Mouse (Mus musculus) neural tube, embryonic 15.5 days (tissue): ENCODE measurements around the gene Grip1. TPM values are rescaled to one million over a fixed set of nuclear protein-coding genes. Genes with fewer than 3 reads are reported as not detected.
"Not testable (repeated sequence)": the region's sequence is repeated elsewhere in the genome, so short reads cannot be mapped to it uniquely, and the experiment has no call there.

ENCODE experiments used
- ATAC-seq: fragments of 200-750 bp; cut with Nextera tagmentation; 2 replicates; pipeline ENCODE4 v1.8.0; 2017; ENCODE audit warnings: mild to moderate bottlenecking, moderate TSS enrichment, moderate library complexity; ENCODE audit not compliant: low FRiP score
- H3K27ac ChIP-seq: fragments of 300-500 bp; sonication (generic); replicated peaks from 2 replicates; pipeline ENCODE4 v1.5.1; 2015; ENCODE audit warnings: mild to moderate bottlenecking, inconsistent platforms
- H3K27me3 ChIP-seq: fragments of 300-500 bp; sonication (generic); replicated peaks from 2 replicates; pipeline ENCODE4 v1.6.1; 2015; ENCODE audit warnings: inconsistent platforms
- H3K36me3 ChIP-seq: fragments of 300-500 bp; sonication (generic); 2 replicates; pipeline ENCODE4 v1.6.1; 2015; ENCODE audit warnings: inconsistent platforms
- H3K4me1 ChIP-seq: fragments of 300-500 bp; sonication (generic); 2 replicates; pipeline ENCODE4 v1.6.1; 2015; ENCODE audit warnings: inconsistent platforms
- H3K4me2 ChIP-seq: fragments of 300-500 bp; sonication (generic); 2 replicates; pipeline ENCODE4 v1.6.1; 2015; ENCODE audit warnings: inconsistent platforms, mild to moderate bottlenecking, moderate library complexity
- H3K4me3 ChIP-seq: fragments of 300-500 bp; sonication (generic); replicated peaks from 2 replicates; pipeline ENCODE4 v1.5.1; 2015; ENCODE audit warnings: mild to moderate bottlenecking, inconsistent platforms
- H3K9ac ChIP-seq: fragments of 300-500 bp; sonication (generic); replicated peaks from 2 replicates; pipeline ENCODE4 v1.6.1; 2015; ENCODE audit warnings: mild to moderate bottlenecking, inconsistent platforms
- H3K9me3 ChIP-seq: fragments of 300-500 bp; sonication (generic); replicated peaks from 2 replicates; pipeline ENCODE4 v1.6.1; 2016; ENCODE audit warnings: inconsistent platforms
- WGBS: fragments of 180-500 bp; shearing (Covaris S2); methylation state at CpG from one replicate; pipeline ENCODE4 v1.1.7; 2015; ENCODE audit warnings: mixed read lengths; 5-methylcytosine and 5-hydroxymethylcytosine counted together
- polyA plus RNA-seq: library from polyadenylated mRNA; unstranded; fragments of >200 nt; fragmentation: Nextera tagmentation; extraction: Ambion mirVana; gene quantifications from 2 replicates; pipeline ENCODE4 v1.2.1, GENCODE M21; 2015

Grip1 gene
- polyA plus RNA-seq, 1 experiment from 2014 or later, result 21.7 TPM

GRCm38 (mm10) chr10:120095716-120096115 is 642.1 kb downstream of the Grip1 start:
- no peak overlapping the region for H3K4me2 ChIP-seq
- no peaks in the 10 kb centered on the region for H3K4me1 ChIP-seq
- H3K9ac ChIP-seq, result no peak overlapping the region
- WGBS, result 93% methylated on average over 5 of the region's 5 CpGs
- H3K27me3 ChIP-seq, result no peaks in the 10 kb centered on the region
- no peak overlapping the region for H3K4me3 ChIP-seq
- H3K27ac ChIP-seq, result no peak overlapping the region
- H3K36me3 ChIP-seq, result 0 out of 2 replicates have a peak, but pooled peaks cover 6% of the 10 kb centered on the region
- no peak for ATAC-seq
- H3K9me3 ChIP-seq, result no peaks in the 10 kb centered on the region

DNA sequence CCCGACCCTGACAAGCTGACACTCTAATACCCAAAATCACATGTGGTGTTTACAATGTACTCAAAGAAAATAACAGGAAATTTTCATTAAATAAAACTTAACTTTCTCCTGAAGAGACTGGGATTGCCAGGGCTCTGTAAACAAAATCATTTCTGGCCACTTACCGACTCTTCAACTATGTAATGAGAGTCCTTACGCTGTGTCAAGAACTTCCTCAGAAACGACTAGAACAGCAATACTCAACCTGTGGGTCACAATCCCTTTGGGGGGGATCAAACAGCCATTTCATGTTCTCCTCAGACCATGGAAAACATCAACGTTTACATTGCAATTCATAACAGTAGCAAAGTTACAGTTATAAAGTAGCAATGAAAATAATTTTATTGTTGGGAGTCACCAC is 643.9 kb downstream of the Grip1 start:
- 93% methylated on average over 5 of the region's 5 CpGs for WGBS
- Histone ChIP-seq H3K9me3 (no peaks in the 10 kb centered on the region), H3K4me1 (no peaks in the 10 kb centered on the region), H3K27me3 (no peaks in the 10 kb centered on the region), H3K4me2 (no peak overlapping the region), H3K4me3 (no peak overlapping the region), H3K9ac (no peak overlapping the region), H3K27ac (no peak overlapping the region), H3K36me3 (0 out of 2 replicates have a peak, but pooled peaks cover 6% of the 10 kb centered on the region)
- ATAC-seq, result no peak

DNA sequence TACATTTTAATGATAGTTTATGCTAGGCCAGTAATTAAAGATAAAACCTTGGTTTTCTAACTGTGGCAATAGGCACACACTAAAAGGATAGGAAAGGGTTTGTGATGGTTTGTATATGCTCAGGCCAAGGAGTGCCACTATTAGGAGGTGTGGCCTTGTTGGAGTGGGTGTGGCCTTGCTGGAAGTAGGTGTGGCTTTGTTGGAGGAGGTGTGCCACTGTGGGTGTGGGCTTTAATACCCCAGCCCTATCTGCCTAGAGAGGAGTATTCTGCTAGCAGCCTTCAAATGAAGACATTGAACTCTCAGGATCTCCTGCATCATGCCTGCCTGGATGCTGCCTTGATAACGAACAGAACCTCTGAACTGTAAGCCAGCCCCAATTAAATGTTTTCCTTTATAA is 647.2 kb downstream of the Grip1 start:
- no peaks in the 10 kb centered on the region for H3K4me1 ChIP-seq
- no peak overlapping the region for H3K9ac ChIP-seq
- H3K27me3 ChIP-seq, result no peaks in the 10 kb centered on the region
- no peaks in the 10 kb centered on the region for H3K9me3 ChIP-seq
- no peak for ATAC-seq
- 95% methylated on average over 1 of the region's 1 CpGs for WGBS
- no peak overlapping the region for H3K4me3 ChIP-seq
- H3K27ac ChIP-seq, result no peak overlapping the region
- peaks cover 9% of the 10 kb centered on the region for H3K36me3 ChIP-seq
- no peak overlapping the region for H3K4me2 ChIP-seq

- Histone ChIP-seq H3K4me1 (peaks cover 9% of the 10 kb centered on the region), H3K9ac (peak overlapping the region; percentile 65), H3K27me3 (no peaks in the 10 kb centered on the region), H3K4me3 (peak overlapping the region; percentile 74), H3K4me2 (peak overlapping the region; percentile 84), H3K27ac (no peak overlapping the region), H3K36me3 (no peaks in the 10 kb centered on the region), H3K9me3 (no peaks in the 10 kb centered on the region)
- ATAC-seq, result no peak
- WGBS, result 76% methylated on average over 3 of the region's 3 CpGs
These were observed 658.2 kb downstream of the Grip1 start for GRCm38 (mm10) chr10:120111691-120112319.

GRCm38 (mm10) chr10:120112507-120113396 is 659.1 kb downstream of the Grip1 start, which contains the start of gene Helb:
Gene Helb, minus strand, starts transcription at chr10:120112987.
- peak within 1 kb of the TSS; percentile 84 for H3K4me2 ChIP-seq
- peak; percentile 99 for ATAC-seq
- WGBS, result under 1% methylated on average over 55 of the region's 55 CpGs
- no peaks in the 10 kb centered on the region for H3K9me3 ChIP-seq
- peak within 1 kb of the TSS; percentile 65 for H3K9ac ChIP-seq
- no peaks in the 10 kb centered on the region for H3K36me3 ChIP-seq
- no peaks in the 10 kb centered on the region for H3K27me3 ChIP-seq
- peak within 1 kb of the TSS; percentile 74 for H3K4me3 ChIP-seq
- H3K4me1 ChIP-seq, result peaks cover 9% of the 10 kb centered on the region
- H3K27ac ChIP-seq, result peak within 1 kb of the TSS; percentile 74

- Histone ChIP-seq H3K4me2 (peak overlapping the region; percentile 84), H3K9ac (0 out of 2 replicates have a peak overlapping the region, but pooled peaks have one; percentile 65), H3K4me3 (peak overlapping the region; percentile 74)
- 73% methylated on average over 9 of the region's 9 CpGs for WGBS
- H3K9me3 ChIP-seq, H3K36me3 ChIP-seq, H3K4me1 ChIP-seq, ATAC-seq, H3K27ac ChIP-seq, H3K27me3 ChIP-seq: not testable (repeated sequence)
These were observed 659.9 kb downstream of the Grip1 start for GRCm38 (mm10) chr10:120113482-120113881.

DNA sequence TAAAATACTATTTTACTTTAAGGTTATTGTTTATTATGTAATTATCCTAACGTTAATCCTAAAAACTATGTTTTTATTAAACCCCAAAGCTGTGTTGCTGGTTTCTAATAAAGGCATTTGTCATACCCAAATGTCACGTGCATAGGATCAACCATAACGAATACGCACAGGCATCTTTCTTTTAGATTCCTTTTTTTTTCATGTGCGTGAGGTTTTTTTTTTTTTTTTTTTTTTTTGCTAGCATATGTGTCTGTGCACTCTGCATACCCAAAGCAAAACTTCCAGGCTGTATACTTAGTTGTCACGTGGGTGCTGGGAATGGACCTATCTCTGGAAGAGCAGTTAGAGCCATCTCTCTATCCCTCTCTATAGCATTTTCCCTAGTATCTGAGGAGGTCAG is 660.4 kb downstream of the Grip1 start:
- Histone ChIP-seq H3K36me3 (no peaks in the 10 kb centered on the region), H3K4me2 (no peak overlapping the region), H3K27ac (no peak overlapping the region), H3K9ac (no peak overlapping the region), H3K27me3 (no peaks in the 10 kb centered on the region), H3K4me1 (peaks cover 9% of the 10 kb centered on the region), H3K9me3 (no peaks in the 10 kb centered on the region), H3K4me3 (no peak overlapping the region)
- ATAC-seq, result no peak
- WGBS, result 71% methylated on average over 6 of the region's 6 CpGs

DNA sequence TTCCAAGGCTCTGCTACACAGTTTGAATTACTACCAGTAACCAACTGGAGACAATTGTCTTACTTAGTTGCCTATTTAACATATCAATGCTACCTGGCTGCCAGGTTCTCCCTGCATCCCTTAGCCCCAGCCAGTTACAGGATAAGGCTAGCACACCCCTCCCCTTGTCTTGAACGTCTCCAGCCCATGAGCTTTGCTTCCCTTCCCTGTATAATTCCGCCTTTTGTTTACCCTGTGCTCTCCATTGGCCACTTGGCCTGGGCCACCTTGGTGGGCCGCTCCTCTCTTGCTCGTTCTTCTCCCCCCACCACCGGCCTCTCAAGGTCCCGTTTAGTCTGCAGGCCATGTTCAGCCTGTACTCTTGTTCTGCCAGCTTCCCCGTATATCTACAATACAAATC is 660.9 kb downstream of the Grip1 start:
- H3K9ac ChIP-seq, result no peak overlapping the region
- H3K36me3 ChIP-seq, result no peaks in the 10 kb centered on the region
- no peak overlapping the region for H3K27ac ChIP-seq
- H3K4me1 ChIP-seq, result peaks cover 9% of the 10 kb centered on the region
- WGBS, result 42% methylated on average over 7 of the region's 7 CpGs
- ATAC-seq, result no peak
- no peak overlapping the region for H3K4me2 ChIP-seq
- no peaks in the 10 kb centered on the region for H3K27me3 ChIP-seq
- H3K9me3 ChIP-seq, result no peaks in the 10 kb centered on the region
- H3K4me3 ChIP-seq, result no peak overlapping the region

DNA sequence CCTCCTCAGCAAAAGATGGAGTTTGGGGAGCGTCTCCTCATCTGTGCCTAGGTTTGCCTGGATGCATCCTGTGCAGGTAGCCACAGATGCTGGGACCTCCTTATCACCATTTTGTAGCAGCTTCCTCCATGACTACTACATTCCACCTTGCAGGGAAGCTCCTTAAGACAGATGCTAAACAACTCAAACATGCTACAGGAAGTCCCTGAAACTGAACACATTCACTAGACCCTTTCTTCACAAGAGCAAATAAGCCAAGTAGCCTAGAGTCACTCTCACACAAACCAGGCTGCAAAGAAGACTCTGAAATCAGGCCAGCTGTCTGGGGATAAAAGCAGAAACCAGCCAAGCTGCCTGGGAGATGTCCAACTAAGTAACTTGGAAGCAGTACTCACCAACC is 661.6 kb downstream of the Grip1 start:
- no peak overlapping the region for H3K27ac ChIP-seq
- H3K9me3 ChIP-seq, result no peaks in the 10 kb centered on the region
- no peaks in the 10 kb centered on the region for H3K27me3 ChIP-seq
- no peak overlapping the region for H3K4me2 ChIP-seq
- ATAC-seq, result no peak
- WGBS, result 94% methylated on average over 1 of the region's 1 CpGs
- H3K4me3 ChIP-seq, result no peak overlapping the region
- H3K4me1 ChIP-seq, result peaks cover 9% of the 10 kb centered on the region
- no peak overlapping the region for H3K9ac ChIP-seq
- H3K36me3 ChIP-seq, result no peaks in the 10 kb centered on the region

DNA sequence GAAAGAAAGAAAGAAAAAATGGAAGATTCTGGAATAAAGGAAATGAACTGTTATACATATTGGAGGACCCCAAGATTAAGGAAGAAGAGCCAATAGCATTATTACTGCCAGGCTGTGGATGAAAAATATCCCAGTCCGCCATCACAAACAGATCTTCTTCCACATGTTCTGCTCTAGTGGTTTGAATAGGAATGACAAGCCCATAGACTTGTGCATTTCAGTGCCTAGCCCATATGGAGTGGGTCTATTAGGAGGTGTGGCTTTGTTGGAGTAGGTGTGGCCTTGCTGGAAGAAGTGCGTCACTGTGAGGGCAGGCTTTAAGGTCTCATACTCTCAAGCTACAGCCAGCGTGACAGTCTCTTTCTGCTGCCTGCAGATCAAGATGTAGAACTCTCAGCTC is 670.1 kb downstream of the Grip1 start:
- Histone ChIP-seq H3K4me3 (no peak overlapping the region), H3K9me3 (no peaks in the 10 kb centered on the region), H3K36me3 (no peaks in the 10 kb centered on the region), H3K4me2 (no peak overlapping the region), H3K9ac (no peak overlapping the region), H3K4me1 (peaks cover 3% of the 10 kb centered on the region; the same call in 1 of the 2 replicates), H3K27me3 (no peaks in the 10 kb centered on the region), H3K27ac (no peak overlapping the region)
- no peak for ATAC-seq
- 96% methylated on average over 3 of the region's 3 CpGs for WGBS

DNA sequence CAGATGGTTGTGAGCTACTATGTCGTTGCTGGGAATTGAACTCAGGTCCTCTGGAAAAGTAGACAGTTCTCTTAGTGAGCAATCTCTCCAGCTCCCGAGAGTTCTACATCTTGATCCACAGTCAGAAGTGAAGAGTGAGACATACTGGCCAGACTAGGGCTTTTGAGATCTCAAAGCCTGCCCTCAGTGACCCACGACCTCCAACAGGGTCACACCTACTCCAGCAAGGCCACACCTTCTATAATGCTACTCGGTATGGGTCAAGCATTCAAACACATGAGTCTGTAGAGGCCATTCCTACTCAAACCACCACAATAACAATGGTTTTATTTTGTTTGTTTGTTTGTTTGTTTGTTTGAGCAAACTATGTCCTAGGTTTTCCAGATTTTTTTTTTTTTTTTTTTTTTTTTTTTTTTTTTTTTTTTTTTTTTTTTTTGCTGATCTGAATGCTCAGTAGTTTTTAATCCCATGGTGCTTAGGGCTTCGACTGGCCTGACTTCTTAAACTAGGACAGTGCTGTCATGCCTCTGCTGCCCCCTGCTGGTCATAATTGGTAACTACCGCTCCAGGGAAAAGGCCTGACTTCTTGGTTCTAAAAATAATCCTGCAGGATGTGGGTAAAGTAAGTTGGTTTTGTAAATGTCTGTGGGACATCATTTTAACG is 671.3 kb downstream of the Grip1 start:
- Histone ChIP-seq H3K9ac (no peak overlapping the region), H3K4me3 (no peak overlapping the region), H3K4me2 (no peak overlapping the region), H3K27me3 (no peaks in the 10 kb centered on the region), H3K27ac (no peak overlapping the region), H3K36me3 (no peaks in the 10 kb centered on the region), H3K4me1 (peaks cover 3% of the 10 kb centered on the region; the same call in 1 of the 2 replicates), H3K9me3 (no peaks in the 10 kb centered on the region)
- 53% methylated on average over 7 of the region's 7 CpGs for WGBS
- ATAC-seq, result no peak
